ENCODE assay signal across 14 mouse cellular contexts in genomic region chr2:20293336-20293735, GRCm38 (mm10).
DNase-seq lines count a peak whose midpoint lies in the region; ATAC-seq and TF ChIP-seq lines count a peak whose summit lies in the region.
"Had no signal": no experiment of that assay in that cellular context is flagged by ENCODE, and none has a peak within 500 bp of the region (broad histone marks: within the 10 kb centered on the region; RNA-seq: fewer than 3 reads in every experiment).

No protein-coding gene starts in this region.

- no peaks in the 10 kb centered on the region for H3K9me3 ChIP-seq in forebrain, postnatal 0 days (ENCODE audit: low read length)
- 0 out of 2 replicates have a peak, but pooled peaks cover 3% of the 10 kb centered on the region for H3K9me3 ChIP-seq in forebrain, embryonic 15.5 days
- no peaks in the 10 kb centered on the region for H3K9me3 ChIP-seq in heart, embryonic 10.5 days
- H3K9me3 ChIP-seq: intestine, embryonic 15.5 days; megakaryocyte, embryonic 14.5 days; stomach, embryonic 15.5 days had no signal

- TF ChIP-seq CTCF in forebrain, postnatal 0 days (IDR thresholded peaks at IDR 0.05; ENCODE audit: low read depth) = no peak

- H3K27me3 ChIP-seq in forebrain, postnatal 0 days (ENCODE audit: insufficient read depth, low read length) = no peaks in the 10 kb centered on the region
- no peaks in the 10 kb centered on the region for H3K27me3 ChIP-seq in forebrain, embryonic 15.5 days
- no peaks in the 10 kb centered on the region for H3K27me3 ChIP-seq in heart, embryonic 10.5 days (ENCODE audit: insufficient read depth, poor library complexity, severe bottlenecking)
- H3K27me3 ChIP-seq: intestine, embryonic 15.5 days; megakaryocyte, embryonic 14.5 days; stomach, embryonic 15.5 days had no signal

- peak; percentile 69 for ATAC-seq in forebrain, postnatal 0 days
- ATAC-seq in forebrain, embryonic 15.5 days (replicated peaks) = no peak; the same call in 1 of the 2 replicates
- ATAC-seq: intestine, embryonic 15.5 days; liver, postnatal 0 days had no signal

- H3K36me3 ChIP-seq in forebrain, postnatal 0 days (ENCODE audit: insufficient read depth) = no peaks in the 10 kb centered on the region
- no peaks in the 10 kb centered on the region for H3K36me3 ChIP-seq in forebrain, embryonic 15.5 days
- no peaks in the 10 kb centered on the region for H3K36me3 ChIP-seq in heart, embryonic 10.5 days
- H3K36me3 ChIP-seq: intestine, embryonic 15.5 days; stomach, embryonic 15.5 days had no signal

- no peak overlapping the region for H3K4me3 ChIP-seq in forebrain, postnatal 0 days (ENCODE audit: low read depth, low read length)
- no peak overlapping the region for H3K4me3 ChIP-seq in forebrain, embryonic 15.5 days
- H3K4me3 ChIP-seq in heart, embryonic 10.5 days = no peak overlapping the region
- H3K4me3 ChIP-seq: intestine, embryonic 15.5 days; megakaryocyte, embryonic 14.5 days; myocyte; stomach, embryonic 15.5 days had no signal

- 70% methylated on average over 8 of the region's 8 CpGs for WGBS in forebrain, postnatal 0 days
- 71% methylated on average over 8 of the region's 8 CpGs for WGBS in forebrain, embryonic 15.5 days
- WGBS in heart, embryonic 10.5 days = 75% methylated on average over 8 of the region's 8 CpGs

- peak; percentile 73 for DNase-seq in forebrain, postnatal 0 days
- DNase-seq in frontal cortex, postnatal 14 days (ENCODE audit: low spot score in 2 of 2) = peak; percentile 58 to 61
- DNase-seq in left cerebral cortex, adult 18-20 months (ENCODE audit: low spot score in 2 of 2) = peak; percentile 84 to 89
- peak; percentile 77 to 80 for DNase-seq in right cerebral cortex, postnatal 36 days (ENCODE audit: low spot score in 2 of 2)
- no peak for DNase-seq in kidney, postnatal 10 days
- no peak for DNase-seq in heart, embryonic 10.5 days (ENCODE audit: low spot score)
- no peak for DNase-seq in yolk sac, embryonic 10.5 days (ENCODE audit: low spot score)
- DNase-seq: adrenal gland, postnatal 36 days; liver, postnatal 0 days had no signal

- no peak overlapping the region for H3K27ac ChIP-seq in forebrain, postnatal 0 days (ENCODE audit: low read depth, low read length)
- H3K27ac ChIP-seq in forebrain, embryonic 15.5 days (replicated peaks) = no peak overlapping the region
- H3K27ac ChIP-seq in heart, embryonic 10.5 days = no peak overlapping the region
- H3K27ac ChIP-seq: intestine, embryonic 15.5 days; stomach, embryonic 15.5 days had no signal

- no peaks in the 10 kb centered on the region for H3K4me1 ChIP-seq in forebrain, postnatal 0 days (ENCODE audit: insufficient read depth)
- H3K4me1 ChIP-seq in forebrain, embryonic 15.5 days = no peaks in the 10 kb centered on the region
- H3K4me1 ChIP-seq in heart, embryonic 10.5 days = no peaks in the 10 kb centered on the region
- H3K4me1 ChIP-seq: intestine, embryonic 15.5 days; megakaryocyte, embryonic 14.5 days; stomach, embryonic 15.5 days had no signal

- H3K9ac ChIP-seq in forebrain, postnatal 0 days = no peak overlapping the region
- H3K9ac ChIP-seq in forebrain, embryonic 15.5 days (replicated peaks) = no peak overlapping the region
- H3K9ac ChIP-seq: intestine, embryonic 15.5 days; liver, postnatal 0 days; stomach, embryonic 15.5 days had no signal

- H3K4me2 ChIP-seq in forebrain, postnatal 0 days (ENCODE audit: low read depth) = no peak overlapping the region
- no peak overlapping the region for H3K4me2 ChIP-seq in forebrain, embryonic 15.5 days (replicated peaks)
- H3K4me2 ChIP-seq: intestine, embryonic 15.5 days; stomach, embryonic 15.5 days had no signal

Comparison
In these comparisons a context has a peak if more than half of its experiments do, and no peak if none do; other contexts are left out.
1. DNase-seq: peak in forebrain, postnatal 0 days (single experiment), frontal cortex, postnatal 14 days (2 of 2), left cerebral cortex, adult 18-20 months (2 of 2) and right cerebral cortex, postnatal 36 days (2 of 2); none in kidney, postnatal 10 days (single experiment), heart, embryonic 10.5 days (single experiment) and yolk sac, embryonic 10.5 days (single experiment).